Mouse (Mus musculus): ENCODE measurements at regions not wholly inside any gene's neighbourhood (a gene's known extent, or its start where the extent isn't known, plus 50 kb on each side); places are given as distances from the start of the nearest gene placed in this dataset.

- DNase-seq = no peak
Measured at GRCm38 (mm10) chr1:57470356-57470755, 63.5 kb upstream of the Tyw5 start.

DNA sequence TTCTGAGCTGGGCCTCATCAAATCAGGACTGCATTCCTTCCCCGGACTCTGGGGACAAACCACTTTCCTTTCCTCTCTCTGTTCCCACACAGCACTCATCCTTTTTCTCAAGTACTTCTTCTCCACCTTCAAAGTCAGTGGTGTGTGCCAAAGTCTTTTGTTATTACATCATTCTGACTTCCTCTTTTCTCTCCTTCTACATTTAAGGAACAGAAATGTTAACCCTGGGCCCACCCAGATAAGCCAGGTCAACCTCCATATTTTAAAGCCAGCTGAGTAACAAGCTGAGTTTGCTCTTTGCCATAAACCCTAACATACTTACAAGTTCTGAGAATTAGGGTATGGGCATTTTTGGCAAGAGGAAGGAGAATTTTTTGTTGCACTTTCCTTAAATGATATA, 65.3 kb upstream of the Tyw5 start:
- no peak for DNase-seq

DNA sequence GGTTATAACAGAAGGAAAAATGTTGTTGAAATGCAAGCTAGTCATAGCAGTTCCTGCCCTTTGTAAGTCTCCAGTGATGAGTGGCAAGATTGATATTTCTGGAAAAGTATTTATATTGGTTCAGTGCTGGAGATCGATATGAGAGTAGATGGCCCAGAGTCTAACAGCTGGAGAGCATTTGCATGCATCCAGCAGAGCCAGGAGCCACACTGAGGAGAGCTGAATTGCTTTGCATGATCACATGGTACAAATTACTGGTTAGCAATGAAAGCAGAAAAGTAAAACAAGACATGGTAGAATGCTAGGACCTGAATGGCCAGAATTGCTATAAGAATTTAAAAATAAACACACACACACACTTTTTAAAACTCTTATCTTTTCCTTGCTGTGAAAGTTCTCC, 70.8 kb upstream of the Tyw5 start:
- DNase-seq = no peak

DNA sequence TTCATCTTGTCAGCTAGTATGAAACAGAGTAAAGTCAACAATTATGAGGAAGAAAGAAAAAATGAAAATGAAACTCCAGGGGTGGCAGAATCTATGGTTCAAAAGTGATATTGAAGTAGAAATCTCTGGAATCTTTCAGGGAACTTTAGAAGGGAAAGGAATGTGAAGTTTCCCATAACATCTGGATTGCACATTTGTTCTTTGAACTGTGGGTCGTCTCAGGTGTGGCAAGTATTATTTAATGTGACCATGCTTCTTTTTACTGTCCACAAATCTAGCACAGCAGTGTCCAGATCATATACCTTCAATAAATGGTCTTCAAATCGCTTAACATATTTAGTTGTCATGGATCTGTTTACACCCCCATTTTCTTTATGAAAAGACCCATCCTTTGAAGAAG, 71.2 kb upstream of the Tyw5 start:
- DNase-seq = no peak

DNA sequence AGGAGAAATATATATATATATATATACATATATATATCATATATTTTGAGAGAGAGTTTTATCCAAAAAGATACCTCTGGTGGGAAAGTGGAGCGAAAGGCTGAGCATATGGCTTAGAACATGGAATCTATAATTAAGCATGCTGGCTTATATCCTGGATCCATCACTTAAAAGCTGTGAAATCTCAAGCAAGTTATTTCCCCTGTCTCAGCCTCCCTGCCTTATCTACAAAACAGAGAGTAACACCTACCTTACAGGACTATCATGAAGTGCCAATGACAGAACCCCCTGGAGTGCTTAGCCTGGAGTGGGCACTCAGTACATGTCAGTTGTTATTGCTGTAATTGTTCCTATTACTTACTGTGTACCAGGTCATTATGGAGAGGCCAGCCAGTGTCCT, 71.9 kb upstream of the Tyw5 start:
- DNase-seq = no peak

DNA sequence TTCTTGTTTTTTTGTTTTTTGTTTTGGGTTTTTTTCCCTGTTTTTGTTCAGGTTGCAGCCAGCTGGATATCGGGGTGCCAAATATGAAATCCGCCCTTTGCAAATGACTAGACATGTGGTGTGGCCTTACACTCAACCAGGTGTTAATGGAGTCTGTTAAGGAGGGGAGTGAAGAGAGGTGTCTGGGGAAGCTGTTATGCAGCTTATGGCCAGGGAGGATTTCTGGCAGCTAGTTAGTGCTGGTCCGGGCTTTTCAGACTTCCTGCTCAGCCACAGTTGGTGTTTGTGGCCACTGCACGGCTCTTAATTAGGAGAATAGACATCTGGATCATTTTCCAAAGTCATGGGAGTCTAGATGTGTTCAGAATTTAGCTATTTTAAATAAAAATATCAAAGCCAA, 72.7 kb upstream of the Tyw5 start:
- no peak for DNase-seq

DNA sequence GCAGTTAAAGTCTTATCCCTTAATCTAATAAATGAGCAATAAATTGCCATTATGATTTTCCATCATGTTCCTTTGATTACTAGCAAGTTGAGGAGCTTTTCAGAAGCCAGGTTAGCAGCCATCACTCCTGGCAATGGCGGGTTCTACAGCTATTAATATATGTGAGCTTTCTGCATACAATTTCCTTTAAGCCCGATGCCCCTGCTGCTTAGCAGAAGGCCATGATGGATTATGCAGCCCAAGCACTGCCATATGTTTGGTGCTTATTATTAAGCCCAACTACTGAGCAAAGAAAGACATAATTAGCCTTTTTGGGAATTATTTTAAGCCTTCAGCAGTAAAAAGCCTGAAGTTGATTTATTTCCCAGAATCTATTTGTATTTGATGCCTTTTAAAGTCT, 82.3 kb upstream of the Tyw5 start:
- DNase-seq = no peak

DNA sequence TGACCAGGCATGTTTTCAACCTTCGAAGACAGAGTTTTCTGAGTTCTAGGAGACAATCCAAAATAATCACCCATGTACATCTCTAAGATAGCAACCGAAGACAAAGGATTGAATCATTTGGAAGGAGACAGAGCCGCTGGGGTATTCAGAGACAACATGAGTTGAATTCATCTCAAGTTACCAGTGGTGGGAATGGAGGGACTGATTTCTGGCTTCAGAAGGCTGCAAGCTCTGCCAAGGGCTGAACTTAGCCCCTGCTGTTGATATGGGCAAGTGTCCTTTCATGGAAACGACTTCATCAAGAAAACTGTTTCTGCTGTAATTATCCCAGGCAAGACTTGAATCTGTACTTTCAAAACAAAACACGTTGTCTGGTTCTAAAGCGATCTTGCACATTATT, 82.7 kb upstream of the Tyw5 start:
- DNase-seq = no peak

DNA sequence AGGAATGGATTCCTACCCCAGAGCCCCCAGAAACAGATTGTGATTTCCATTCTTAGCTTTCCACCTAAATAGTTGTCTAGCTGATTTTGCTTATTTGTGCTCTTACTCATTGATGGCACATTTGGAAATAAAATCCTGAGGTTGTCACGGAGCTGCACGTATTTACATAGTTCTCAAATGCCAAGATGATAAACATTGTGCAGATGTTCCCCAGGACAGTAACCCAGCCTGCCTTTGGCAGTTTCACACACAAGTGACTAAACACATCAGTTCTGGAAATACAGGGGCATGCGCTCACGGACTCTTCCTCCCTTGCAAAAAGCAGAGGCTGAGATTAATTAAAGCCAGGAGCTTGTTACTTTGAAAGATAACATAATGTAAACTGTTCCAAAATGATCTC, 83.1 kb upstream of the Tyw5 start:
- no peak for DNase-seq

DNA sequence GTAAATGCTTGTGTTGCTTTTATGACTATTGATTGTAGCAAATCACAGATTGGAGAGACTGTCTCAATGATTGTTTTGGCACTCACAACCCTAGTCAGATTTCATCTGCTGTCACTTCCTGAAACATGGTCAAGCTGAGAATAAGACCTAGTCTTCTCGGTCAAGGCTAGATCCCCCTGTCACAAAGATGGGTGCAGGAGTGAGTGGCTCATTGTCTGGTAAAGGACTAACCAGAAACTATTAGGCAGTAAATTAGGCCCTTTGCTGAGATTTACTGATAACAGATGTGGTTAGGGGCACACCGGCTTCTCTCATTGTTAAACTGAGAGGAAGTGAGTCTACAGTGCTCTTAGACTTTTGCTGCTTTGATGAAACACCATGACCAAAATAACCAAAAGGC, 85.8 kb upstream of the Tyw5 start:
- no peak for DNase-seq

DNA sequence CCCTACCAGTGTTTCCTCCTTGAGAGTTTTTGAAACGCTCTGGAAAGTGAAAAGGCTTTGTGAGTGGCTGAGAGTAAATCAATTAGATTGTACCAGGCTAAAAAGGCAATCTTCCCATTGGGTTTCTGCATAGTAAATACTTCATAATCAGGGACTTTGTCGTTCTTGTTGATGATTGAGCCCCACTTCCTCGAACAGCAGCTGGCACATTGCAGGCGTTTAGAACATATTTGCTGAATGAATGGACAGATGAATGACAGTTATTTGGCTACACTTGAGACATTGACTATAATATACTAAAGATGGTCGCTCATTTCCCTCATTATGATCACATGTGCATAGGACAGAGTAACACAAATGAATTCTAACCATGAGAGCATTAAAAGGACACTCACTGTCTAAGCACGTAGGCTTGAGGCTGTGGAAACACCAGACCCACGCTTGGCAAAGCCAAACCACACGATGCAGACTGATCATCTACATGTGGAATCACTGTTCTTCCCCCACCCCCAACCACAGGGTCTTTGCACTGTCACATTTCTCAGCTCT, 90.7 kb upstream of the Tyw5 start:
- no peak for DNase-seq

- no peak for DNase-seq
Measured at GRCm38 (mm10) chr1:57510359-57511120, 103.6 kb upstream of the Tyw5 start.

DNA sequence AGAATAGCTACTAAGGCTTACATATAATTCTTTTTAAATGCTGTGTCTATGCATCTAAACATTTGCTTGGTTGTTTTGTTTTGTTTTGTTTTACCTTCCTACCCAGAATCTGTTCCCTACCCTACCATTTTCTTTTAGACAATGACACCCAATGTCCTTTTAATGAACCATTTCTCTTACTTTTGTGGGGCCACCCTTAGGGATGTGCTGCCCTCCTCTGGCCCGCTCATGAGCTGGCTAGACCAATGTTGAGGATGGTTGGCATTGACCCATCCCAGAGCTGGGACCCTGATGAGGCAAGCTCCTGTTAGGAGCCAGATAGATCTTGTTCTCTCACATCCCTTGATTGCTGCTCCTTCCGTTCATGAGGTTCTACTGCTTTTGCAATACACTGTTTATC, 105.0 kb upstream of the Tyw5 start:
- DNase-seq = no peak

DNA sequence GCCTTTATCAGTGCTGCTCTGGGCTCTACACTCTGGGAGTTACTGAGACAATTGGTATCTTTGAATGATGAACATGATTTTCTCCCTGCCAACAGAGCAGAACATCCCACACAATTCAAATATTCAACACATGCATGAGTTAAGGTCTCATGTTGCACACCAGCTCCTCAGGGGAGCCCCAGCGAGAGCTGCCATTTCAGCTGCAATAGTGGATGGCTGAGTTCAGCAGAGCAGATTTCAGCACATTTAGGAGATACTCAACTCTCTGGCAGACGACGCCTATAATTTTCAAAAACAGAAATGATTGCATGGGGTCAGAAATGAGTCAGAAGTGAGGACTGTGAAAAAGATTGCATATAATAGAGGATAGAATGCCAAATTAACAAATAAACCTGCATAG, 105.6 kb upstream of the Tyw5 start:
- DNase-seq = no peak

- DNase-seq = no peak
Measured at GRCm38 (mm10) chr1:57525965-57526364, 119.1 kb upstream of the Tyw5 start.

DNA sequence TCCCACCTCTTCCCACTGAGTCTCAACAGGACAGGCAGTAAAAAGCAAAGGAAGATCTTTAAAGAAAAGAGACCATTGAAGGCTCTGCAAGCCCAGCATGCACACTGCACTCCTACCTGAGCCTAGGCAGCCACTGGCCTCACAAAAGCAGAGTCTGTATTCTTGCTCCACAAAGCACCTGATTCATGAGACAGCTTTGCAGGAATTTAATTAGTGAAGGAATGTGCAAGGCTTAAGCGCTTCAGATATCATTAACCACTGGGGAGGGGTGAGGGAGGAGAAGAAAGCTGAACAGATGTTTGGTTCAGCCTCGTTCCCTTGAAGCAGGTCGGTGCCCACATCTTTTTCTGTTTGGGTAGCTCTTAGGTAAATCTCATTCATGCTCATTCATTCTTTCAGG, 121.8 kb upstream of the Tyw5 start:
- DNase-seq = no peak

GRCm38 (mm10) chr1:57529320-57529719, 122.4 kb upstream of the Tyw5 start:
- no peak for DNase-seq

DNA sequence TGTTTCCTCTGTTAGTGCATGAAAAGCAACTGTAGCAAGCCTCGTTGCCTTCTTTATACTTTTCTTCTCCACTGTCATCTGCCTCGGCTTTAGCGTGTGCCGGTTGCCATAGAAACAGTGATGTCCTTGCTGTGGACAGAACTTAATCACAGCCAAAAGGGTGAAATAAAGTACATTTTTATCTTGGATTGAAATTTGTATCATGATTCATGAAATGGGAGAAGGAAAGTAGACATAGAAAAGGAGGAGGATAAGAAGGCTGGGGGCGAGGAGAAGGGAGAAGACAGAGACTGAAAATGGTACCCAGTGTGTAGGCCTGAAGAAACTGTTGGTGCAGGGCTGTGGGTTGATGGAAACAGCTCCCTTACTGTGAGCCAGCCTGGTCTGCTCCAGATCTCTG, 130.5 kb upstream of the Tyw5 start:
- DNase-seq = no peak

DNA sequence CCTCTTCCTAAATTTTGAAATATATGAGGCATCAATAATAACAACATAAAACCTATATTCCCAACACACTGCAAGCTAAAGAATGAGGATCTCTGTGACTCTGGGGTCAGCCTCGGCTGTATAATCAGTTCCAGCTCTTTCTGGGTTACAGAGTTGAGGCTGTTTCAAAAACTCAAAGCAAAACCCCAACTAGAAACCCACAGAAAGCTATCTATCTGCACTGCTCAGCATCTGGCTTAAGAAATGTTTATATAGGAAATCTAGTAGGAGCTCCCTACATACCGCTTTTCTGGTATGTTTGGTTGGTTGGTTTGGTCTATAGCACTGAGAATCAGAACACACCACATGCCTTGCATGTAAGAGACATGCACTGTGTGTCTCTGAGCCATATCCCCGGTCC, 137.8 kb upstream of the Tyw5 start:
- no peak for DNase-seq

DNA sequence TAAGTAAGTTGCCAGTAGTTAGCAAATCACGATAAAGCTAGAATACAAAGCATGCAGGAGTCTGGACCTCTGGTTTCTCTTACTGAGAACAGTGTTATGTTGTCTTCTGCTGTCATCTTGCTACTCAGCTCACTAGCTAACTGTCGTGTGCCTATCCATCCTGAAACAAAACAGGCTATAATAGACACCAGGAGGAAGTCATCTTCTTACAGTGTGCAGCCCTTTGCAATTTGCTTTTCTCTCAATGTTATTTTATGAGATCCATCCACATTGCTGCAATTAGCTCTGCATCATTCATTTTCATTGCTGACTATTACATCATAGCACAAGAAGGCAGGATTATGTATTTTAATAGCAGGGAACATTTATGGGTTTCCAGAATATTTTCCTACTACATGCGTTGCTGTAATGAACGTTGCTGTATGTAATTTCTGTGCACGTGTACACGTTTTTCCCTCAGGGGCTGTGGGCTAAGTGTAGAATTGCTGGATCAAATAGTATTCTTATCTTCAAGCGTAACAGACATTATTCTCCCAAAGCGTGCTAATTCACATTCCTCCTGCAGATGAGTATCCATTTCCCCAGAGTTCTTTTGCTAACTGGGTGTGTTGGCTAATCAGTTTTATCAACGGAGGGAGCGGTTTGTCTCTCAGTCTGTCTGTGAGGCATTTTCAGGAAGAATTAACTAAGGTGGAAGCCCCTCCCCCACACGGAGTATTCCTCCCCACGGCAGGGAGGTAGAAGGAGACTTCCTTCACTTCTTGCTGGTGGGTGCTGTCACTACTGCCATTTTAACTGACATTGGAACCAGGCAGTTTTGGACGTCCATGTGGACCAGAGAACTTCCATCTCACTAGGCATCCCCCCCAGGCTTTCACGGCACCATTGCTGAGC, 139.1 kb upstream of the Tyw5 start:
- DNase-seq = no peak

DNA sequence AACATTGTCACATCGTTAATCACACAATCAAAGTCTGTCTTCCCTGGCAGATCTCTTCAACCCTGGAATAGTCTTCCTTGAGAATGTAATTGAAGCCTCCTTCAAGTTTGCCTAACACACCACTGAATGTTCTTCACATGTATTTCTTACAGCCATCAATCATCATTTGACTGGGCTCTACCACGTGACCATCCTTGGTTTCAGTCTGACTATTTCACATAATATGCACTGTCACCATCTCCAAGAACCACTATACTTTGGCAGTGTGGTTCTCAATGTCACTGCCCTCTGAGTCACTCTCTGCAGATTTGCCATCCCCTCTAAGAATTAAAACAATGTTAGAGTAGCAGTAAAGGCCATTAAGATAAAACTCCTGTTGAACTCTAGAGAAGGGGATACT, 154.6 kb upstream of the Tyw5 start:
- DNase-seq = no peak

- no peak for DNase-seq
Measured at GRCm38 (mm10) chr1:57564676-57565075, 157.8 kb upstream of the Tyw5 start.

GRCm38 (mm10) chr1:57572097-57572496, 165.2 kb upstream of the Tyw5 start:
- DNase-seq = no peak

- no peak for DNase-seq
Measured at GRCm38 (mm10) chr1:57573829-57574228, 166.9 kb upstream of the Tyw5 start.
